Mouse (Mus musculus) heart, embryonic 12.5 days (tissue): ENCODE measurements around the gene Armc2. TPM values are rescaled to one million over a fixed set of nuclear protein-coding genes. Genes with fewer than 3 reads are reported as not detected.

Source experiments
- ATAC-seq: fragments of 200-750 bp; cut with Nextera tagmentation; 2 replicates; pipeline ENCODE4 v1.8.0; 2017; ENCODE audit warnings: moderate TSS enrichment, moderate library complexity; ENCODE audit not compliant: insufficient number of reproducible peaks, low FRiP score
- H3K27ac ChIP-seq: fragments of 300-500 bp; sonication (generic); 2 replicates; pipeline ENCODE4 v1.5.1; 2016; ENCODE audit warnings: mild to moderate bottlenecking, moderate library complexity; ENCODE audit not compliant: poor library complexity, severe bottlenecking
- H3K27me3 ChIP-seq: fragments of 300-500 bp; sonication (generic); replicated peaks from 2 replicates; pipeline ENCODE4 v1.6.1; 2016; ENCODE audit warnings: mild to moderate bottlenecking, moderate library complexity
- H3K36me3 ChIP-seq: fragments of 300-500 bp; sonication (generic); 2 replicates; pipeline ENCODE4 v1.6.1; 2016; ENCODE audit warnings: mild to moderate bottlenecking, moderate library complexity
- H3K4me1 ChIP-seq: fragments of 300-500 bp; sonication (generic); replicated peaks from 2 replicates; pipeline ENCODE4 v1.6.1; 2016; ENCODE audit warnings: mild to moderate bottlenecking
- H3K4me2 ChIP-seq: fragments of 300-500 bp; sonication (generic); 2 replicates; pipeline ENCODE4 v1.6.1; 2016; ENCODE audit warnings: mild to moderate bottlenecking, moderate library complexity
- H3K4me3 ChIP-seq: fragments of 300-500 bp; sonication (generic); 2 replicates; pipeline ENCODE4 v1.5.1; 2016; ENCODE audit warnings: mild to moderate bottlenecking
- H3K9ac ChIP-seq: fragments of 300-500 bp; sonication (generic); 2 replicates; pipeline ENCODE4 v1.6.1; 2016; ENCODE audit warnings: mild to moderate bottlenecking, moderate library complexity
- H3K9me3 ChIP-seq: fragments of 300-500 bp; sonication (generic); replicated peaks from 2 replicates; pipeline ENCODE4 v1.6.1; 2016; ENCODE audit warnings: mild to moderate bottlenecking, moderate library complexity
- WGBS: fragments of 180-500 bp; shearing (Covaris S2); methylation state at CpG from one replicate; pipeline ENCODE4 v1.1.7; 2016; 5-methylcytosine and 5-hydroxymethylcytosine counted together
- polyA plus RNA-seq: library from polyadenylated mRNA; unstranded; fragments of >200 nt; fragmentation: Nextera tagmentation; extraction: Ambion mirVana; gene quantifications from 2 replicates; pipeline ENCODE4 v1.2.1, GENCODE M21; 2016

The Armc2 gene
- 1.2 and 1.7 TPM in 2 replicates for polyA plus RNA-seq

GRCm38 (mm10) chr10:42018016-42018949 is at the start of gene Armc2:
Gene Armc2 (minus strand): TSS chr10:42018442.
- Histone ChIP-seq H3K9ac (peak within 1 kb of the TSS; percentile 68), H3K4me3 (peak within 1 kb of the TSS; percentile 58), H3K4me1 (peaks cover 7% of the 10 kb centered on the region; the same call in 1 of the 2 replicates), H3K27ac (no peak within 1 kb of the TSS), H3K27me3 (peaks cover 37% of the 10 kb centered on the region), H3K4me2 (peak within 1 kb of the TSS; percentile 82), H3K36me3 (no peaks in the 10 kb centered on the region), H3K9me3 (no peaks in the 10 kb centered on the region)
- 2% methylated on average over 53 of the region's 58 CpGs for WGBS
- ATAC-seq = peak; percentile 86

DNA sequence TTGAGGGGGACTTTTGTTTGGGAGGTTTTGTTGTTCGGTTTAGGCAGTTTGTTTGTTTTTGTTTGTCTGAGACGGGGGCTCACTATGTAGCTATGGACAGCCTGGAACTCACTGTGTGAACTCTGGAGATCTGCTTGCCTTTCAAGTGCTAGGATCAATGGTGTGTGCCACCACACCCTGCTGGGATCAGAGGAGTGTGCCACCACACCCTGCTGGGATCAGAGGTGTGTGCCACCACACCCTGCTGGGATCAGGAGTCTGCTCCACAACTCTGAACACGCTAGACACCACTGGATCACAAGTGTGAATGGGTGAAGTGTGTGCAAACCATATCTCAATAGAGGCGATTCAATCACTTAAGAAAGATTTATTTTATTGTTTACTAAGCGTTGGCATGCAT is 46.2 kb upstream of the Armc2 start:
- WGBS = 64% methylated on average over 5 of the region's 5 CpGs

GRCm38 (mm10) chr10:42059522-42059921 is 41.3 kb upstream of the Armc2 start:
- H3K4me1 ChIP-seq = peaks cover 24% of the 10 kb centered on the region
- no peak overlapping the region for H3K4me3 ChIP-seq
- H3K36me3 ChIP-seq = no peaks in the 10 kb centered on the region
- H3K27ac ChIP-seq = no peak overlapping the region
- no peak overlapping the region for H3K9ac ChIP-seq
- WGBS = 94% methylated on average over 8 of the region's 8 CpGs
- H3K4me2 ChIP-seq = no peak overlapping the region
- no peak for ATAC-seq
- no peaks in the 10 kb centered on the region for H3K9me3 ChIP-seq
- peaks cover 8% of the 10 kb centered on the region for H3K27me3 ChIP-seq

More for the DNA sequence above, 46.2 kb upstream of the Armc2 start:
- peaks cover 7% of the 10 kb centered on the region for H3K27me3 ChIP-seq
- H3K9me3 ChIP-seq = no peaks in the 10 kb centered on the region
- H3K4me2 ChIP-seq = no peak overlapping the region
- H3K36me3 ChIP-seq = no peaks in the 10 kb centered on the region
- no peak overlapping the region for H3K9ac ChIP-seq
- no peaks in the 10 kb centered on the region for H3K4me1 ChIP-seq
- ATAC-seq = no peak
- H3K27ac ChIP-seq = no peak overlapping the region
- no peak overlapping the region for H3K4me3 ChIP-seq

DNA sequence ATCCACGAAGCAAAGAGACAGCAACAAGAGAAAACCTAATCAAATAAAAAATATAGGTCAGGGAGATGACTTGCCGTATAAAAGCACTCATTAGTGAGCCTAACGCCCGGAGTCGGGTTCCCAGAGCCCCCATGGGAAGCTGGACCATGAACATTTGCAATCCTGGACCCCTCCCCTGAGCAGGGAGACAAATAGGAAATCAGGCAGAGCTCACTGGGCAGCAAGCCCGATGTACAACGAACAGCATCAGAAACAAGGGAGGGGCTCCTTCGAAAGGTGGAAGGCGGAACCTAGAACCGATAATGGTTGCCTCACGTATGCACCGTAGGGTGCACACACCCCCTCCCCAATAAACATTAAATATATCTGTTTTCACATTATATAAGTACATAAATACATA is 39.5 kb upstream of the Armc2 start:
- no peak overlapping the region for H3K27ac ChIP-seq
- no peaks in the 10 kb centered on the region for H3K36me3 ChIP-seq

DNA sequence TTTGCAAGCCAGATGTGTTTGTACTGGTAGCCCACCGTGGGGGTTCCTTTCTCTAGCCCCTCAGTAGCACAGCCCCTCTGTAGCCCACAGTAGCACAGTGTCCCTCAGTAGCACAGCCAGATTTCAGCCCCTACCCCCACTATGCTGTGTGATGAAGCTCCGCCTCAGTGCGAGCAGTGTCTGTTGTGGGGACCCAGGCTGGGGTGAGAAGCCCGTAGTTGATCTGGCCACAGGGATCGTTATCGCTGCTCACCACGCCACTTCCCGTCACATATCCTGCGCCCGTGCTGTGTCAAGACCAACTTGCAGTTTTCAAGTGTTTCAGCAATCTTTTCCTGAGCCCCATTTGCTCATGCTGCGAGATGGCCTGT is 39.0 kb upstream of the Armc2 start:
- Histone ChIP-seq H3K9me3 (no peaks in the 10 kb centered on the region), H3K4me3 (peak overlapping the region; percentile 14; the same call in 1 of the 2 replicates), H3K36me3 (no peaks in the 10 kb centered on the region), H3K27ac (0 out of 2 replicates have a peak overlapping the region, but pooled peaks have one; percentile 5), H3K4me2 (peak overlapping the region; percentile 55), H3K4me1 (peaks cover 24% of the 10 kb centered on the region), H3K27me3 (peaks cover 8% of the 10 kb centered on the region), H3K9ac (peak overlapping the region; percentile 39; the same call in 1 of the 2 replicates)
- 17% methylated on average over 11 of the region's 11 CpGs for WGBS
- no peak for ATAC-seq

More for the DNA sequence above, 39.5 kb upstream of the Armc2 start:
- peaks cover 24% of the 10 kb centered on the region for H3K4me1 ChIP-seq
- H3K4me2 ChIP-seq = peak overlapping the region; percentile 55
- peaks cover 8% of the 10 kb centered on the region for H3K27me3 ChIP-seq
- 63% methylated on average over 12 of the region's 12 CpGs for WGBS
- no peak overlapping the region for H3K4me3 ChIP-seq
- H3K9me3 ChIP-seq = no peaks in the 10 kb centered on the region
- 0 out of 2 replicates have a peak overlapping the region, but pooled peaks have one; percentile 39 for H3K9ac ChIP-seq
- ATAC-seq = no peak

GRCm38 (mm10) chr10:42056486-42057230 is 38.4 kb upstream of the Armc2 start:
- no peak for ATAC-seq
- Histone ChIP-seq H3K4me2 (peak overlapping the region; percentile 55), H3K9ac (peak overlapping the region; percentile 39; the same call in 1 of the 2 replicates), H3K27ac (0 out of 2 replicates have a peak overlapping the region, but pooled peaks have one; percentile 5), H3K4me1 (peaks cover 24% of the 10 kb centered on the region), H3K27me3 (peaks cover 8% of the 10 kb centered on the region), H3K4me3 (no peak overlapping the region), H3K36me3 (no peaks in the 10 kb centered on the region), H3K9me3 (no peaks in the 10 kb centered on the region)
- 79% methylated on average over 18 of the region's 18 CpGs for WGBS

DNA sequence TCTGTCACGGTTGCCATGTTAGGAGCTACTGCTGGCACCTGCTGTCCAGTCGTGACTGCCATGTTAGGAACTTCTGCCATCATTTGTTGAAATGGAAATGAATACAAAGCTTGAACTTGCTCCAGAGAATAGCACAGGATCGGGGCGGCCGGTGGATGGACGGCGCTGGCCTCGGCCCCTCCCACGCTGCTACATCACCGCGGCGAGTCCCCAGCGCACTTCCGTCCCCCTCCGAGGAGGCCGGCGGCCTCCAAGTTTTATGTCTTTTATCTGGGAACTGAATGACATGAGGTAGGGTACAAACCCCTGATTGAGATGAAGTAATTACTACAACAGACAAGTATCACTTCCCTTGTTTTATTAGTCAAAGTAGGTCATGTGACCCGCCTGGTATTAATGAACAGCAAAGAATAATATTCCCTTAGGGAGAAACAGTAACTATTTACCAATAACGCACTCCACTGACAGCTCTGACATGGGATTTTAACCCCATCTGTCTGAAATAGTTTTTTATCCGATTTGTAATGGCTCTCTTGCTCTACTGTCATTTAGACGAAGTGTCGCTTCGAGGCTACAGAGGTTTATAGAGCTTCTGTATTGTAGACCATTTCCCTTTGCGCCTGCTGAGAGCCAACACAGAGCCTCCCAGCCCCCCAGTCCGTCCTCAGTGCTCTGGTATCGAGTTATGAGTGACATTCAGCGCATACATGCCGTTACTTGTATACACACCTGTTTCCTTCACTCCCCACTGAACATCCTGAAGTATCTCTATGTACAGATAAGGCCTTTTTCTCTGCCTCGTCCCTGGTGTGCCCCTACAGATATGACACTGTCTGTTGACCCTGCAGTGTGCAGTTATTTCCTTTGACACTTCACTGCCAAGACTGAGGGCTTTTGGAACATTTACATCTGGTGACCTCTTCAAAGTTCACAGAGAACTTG is 37.3 kb upstream of the Armc2 start:
- H3K4me2 ChIP-seq = peak overlapping the region; percentile 53
- 63% methylated on average over 28 of the region's 29 CpGs for WGBS
- H3K9ac ChIP-seq = no peak overlapping the region
- no peaks in the 10 kb centered on the region for H3K9me3 ChIP-seq
- H3K27me3 ChIP-seq = peaks cover 8% of the 10 kb centered on the region
- H3K4me3 ChIP-seq = no peak overlapping the region
- ATAC-seq = peak; percentile 80; the same call in 1 of the 2 replicates
- H3K36me3 ChIP-seq = no peaks in the 10 kb centered on the region
- peaks cover 24% of the 10 kb centered on the region for H3K4me1 ChIP-seq
- no peak overlapping the region for H3K27ac ChIP-seq

DNA sequence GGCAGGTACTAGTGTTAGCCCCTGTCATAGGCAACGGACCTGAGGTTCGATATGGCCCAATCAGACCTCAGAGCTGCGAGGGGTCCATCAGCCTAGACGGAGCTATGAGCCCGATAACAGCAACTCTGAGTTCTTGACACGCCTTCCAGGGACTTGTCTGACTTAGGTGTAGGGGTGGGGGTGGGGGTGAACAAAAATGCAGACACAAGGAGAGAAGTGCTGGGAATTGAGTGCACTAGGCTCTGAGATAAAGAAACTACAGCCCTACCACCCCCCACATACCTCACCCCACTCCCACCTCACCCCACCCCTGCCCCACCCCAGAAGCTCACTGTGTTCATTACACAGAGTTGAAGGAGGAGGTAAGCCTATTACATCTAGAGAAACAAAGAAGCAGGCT is 32.8 kb upstream of the Armc2 start:
- no peaks in the 10 kb centered on the region for H3K36me3 ChIP-seq
- 62% methylated on average over 6 of the region's 6 CpGs for WGBS
- H3K27me3 ChIP-seq = no peaks in the 10 kb centered on the region
- H3K4me1 ChIP-seq = 0 out of 2 replicates have a peak, but pooled peaks cover 5% of the 10 kb centered on the region
- H3K4me3 ChIP-seq = no peak overlapping the region
- no peak overlapping the region for H3K9ac ChIP-seq
- ATAC-seq = no peak
- no peaks in the 10 kb centered on the region for H3K9me3 ChIP-seq
- no peak overlapping the region for H3K27ac ChIP-seq
- no peak overlapping the region for H3K4me2 ChIP-seq

DNA sequence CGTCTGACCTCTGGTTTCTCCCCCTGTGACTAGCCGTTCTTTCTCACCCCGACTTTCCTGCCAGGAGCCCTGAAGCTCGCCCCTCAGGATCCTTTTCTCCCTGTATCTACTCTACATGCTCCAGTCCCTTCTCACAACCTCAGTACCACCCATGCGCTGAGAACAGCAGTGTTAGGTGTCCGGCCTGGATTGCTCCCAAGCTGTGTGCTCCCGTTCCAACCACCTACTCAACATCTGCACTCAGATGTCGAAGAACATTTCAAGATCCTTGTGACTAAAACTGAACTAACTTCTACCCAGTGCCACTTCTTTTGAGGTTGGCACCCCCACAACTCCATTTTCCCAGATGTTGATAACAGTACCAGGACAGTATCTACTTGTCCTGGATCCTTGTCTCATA is 30.4 kb upstream of the Armc2 start:
- no peak overlapping the region for H3K9ac ChIP-seq
- H3K4me2 ChIP-seq = no peak overlapping the region
- no peak overlapping the region for H3K4me3 ChIP-seq
- H3K36me3 ChIP-seq = no peaks in the 10 kb centered on the region
- no peak for ATAC-seq
- 84% methylated on average over 8 of the region's 8 CpGs for WGBS
- no peaks in the 10 kb centered on the region for H3K4me1 ChIP-seq
- H3K27ac ChIP-seq = no peak overlapping the region
- H3K27me3 ChIP-seq = no peaks in the 10 kb centered on the region
- no peaks in the 10 kb centered on the region for H3K9me3 ChIP-seq

GRCm38 (mm10) chr10:42044574-42044973 is 26.3 kb upstream of the Armc2 start:
- Histone ChIP-seq H3K4me3 (no peak overlapping the region), H3K9ac (no peak overlapping the region), H3K27ac (no peak overlapping the region), H3K27me3 (no peaks in the 10 kb centered on the region), H3K4me1 (peaks cover 17% of the 10 kb centered on the region), H3K9me3 (no peaks in the 10 kb centered on the region), H3K4me2 (no peak overlapping the region), H3K36me3 (no peaks in the 10 kb centered on the region)
- ATAC-seq = no peak
- 81% methylated on average over 10 of the region's 10 CpGs for WGBS
